Mouse (Mus musculus) kidney, embryonic 15.5 days (tissue): ENCODE results near the gene Zfp952. TPM values are rescaled to one million over a fixed set of nuclear protein-coding genes. Genes with fewer than 3 reads are reported as not detected.
A peak's percentile ranks its signal among the peaks of the same experiment; 100 is the strongest.

Experiments
- ATAC-seq: fragments of 200-750 bp; cut with Nextera tagmentation; replicated peaks from 2 replicates; pipeline ENCODE4 v1.8.0; 2017; ENCODE audit warnings: moderate TSS enrichment; ENCODE audit not compliant: low FRiP score
- H3K27ac ChIP-seq: fragments of 300-500 bp; sonication (generic); 2 replicates; pipeline ENCODE4 v1.5.1; 2015; ENCODE audit warnings: mild to moderate bottlenecking, inconsistent platforms
- H3K27me3 ChIP-seq: fragments of 300-500 bp; sonication (generic); 2 replicates; pipeline ENCODE4 v1.6.1; 2015; ENCODE audit warnings: inconsistent platforms
- H3K36me3 ChIP-seq: fragments of 300-500 bp; sonication (generic); 2 replicates; pipeline ENCODE4 v1.6.1; 2015; ENCODE audit warnings: inconsistent platforms
- H3K4me1 ChIP-seq: fragments of 300-500 bp; sonication (generic); 2 replicates; pipeline ENCODE4 v1.6.1; 2015; ENCODE audit warnings: inconsistent platforms
- H3K4me2 ChIP-seq: fragments of 300-500 bp; sonication (generic); 2 replicates; pipeline ENCODE4 v1.6.1; 2015; ENCODE audit warnings: moderate library complexity, mild to moderate bottlenecking, inconsistent platforms
- H3K4me3 ChIP-seq: fragments of 300-500 bp; sonication (generic); replicated peaks from 2 replicates; pipeline ENCODE4 v1.5.1; 2015; ENCODE audit warnings: mild to moderate bottlenecking, inconsistent platforms
- H3K9ac ChIP-seq: fragments of 300-500 bp; sonication (generic); 2 replicates; pipeline ENCODE4 v1.6.1; 2015; ENCODE audit warnings: mild to moderate bottlenecking, inconsistent platforms
- H3K9me3 ChIP-seq: fragments of 300-500 bp; sonication (generic); replicated peaks from 2 replicates; pipeline ENCODE4 v1.6.1; 2016; ENCODE audit warnings: inconsistent platforms
- WGBS: fragments of 180-500 bp; shearing (Covaris S2); methylation state at CpG from one replicate; pipeline ENCODE4 v1.1.7; 2015; ENCODE audit warnings: mixed read lengths; 5-methylcytosine and 5-hydroxymethylcytosine counted together
- polyA plus RNA-seq: library from polyadenylated mRNA; unstranded; fragments of >200 nt; fragmentation: Nextera tagmentation; extraction: Ambion mirVana; gene quantifications from 2 replicates; pipeline ENCODE4 v1.2.1, GENCODE M21; 2015

The Zfp952 gene
- polyA plus RNA-seq: 11.2 and 11.9 TPM in 2 replicates

- Histone ChIP-seq H3K4me3 (peak within 1 kb of the TSS; percentile 83), H3K27me3 (no peaks in the 10 kb centered on the region), H3K9me3 (no peaks in the 10 kb centered on the region), H3K4me2 (peak within 1 kb of the TSS; percentile 77), H3K9ac (peak within 1 kb of the TSS; percentile 63), H3K36me3 (peaks cover 26% of the 10 kb centered on the region), H3K4me1 (peaks cover 9% of the 10 kb centered on the region), H3K27ac (peak within 1 kb of the TSS; percentile 74)
- WGBS: 2% methylated on average over 21 of the region's 21 CpGs
- peak; percentile 97 for ATAC-seq
These were observed at the start of gene Zfp952 for GRCm38 (mm10) chr17:32992699-32993474. TSS of gene Zfp952 (plus strand) at chr17:32993129.

- Histone ChIP-seq H3K36me3 (no peaks in the 10 kb centered on the region), H3K4me3 (no peak overlapping the region), H3K9ac (no peak overlapping the region), H3K9me3 (no peaks in the 10 kb centered on the region), H3K4me2 (no peak overlapping the region), H3K27ac (no peak overlapping the region), H3K27me3 (no peaks in the 10 kb centered on the region), H3K4me1 (peaks cover 15% of the 10 kb centered on the region)
- no peak for ATAC-seq
- WGBS: 91% methylated on average over 3 of the region's 3 CpGs
These were observed 49.3 kb upstream of the Zfp952 start for GRCm38 (mm10) chr17:32943661-32944060.

GRCm38 (mm10) chr17:32944402-32945035, 48.4 kb upstream of the Zfp952 start:
- 67% methylated on average over 3 of the region's 3 CpGs for WGBS

GRCm38 (mm10) chr17:32946716-32947115, 46.2 kb upstream of the Zfp952 start:
- peak overlapping the region; percentile 81 for H3K4me2 ChIP-seq
- no peaks in the 10 kb centered on the region for H3K27me3 ChIP-seq
- no peaks in the 10 kb centered on the region for H3K36me3 ChIP-seq
- peak overlapping the region; percentile 84 for H3K27ac ChIP-seq
- H3K9ac ChIP-seq: peak overlapping the region; percentile 58
- H3K4me3 ChIP-seq: peak overlapping the region; percentile 66
- WGBS: 59% methylated on average over 9 of the region's 9 CpGs
- H3K4me1 ChIP-seq: peaks cover 15% of the 10 kb centered on the region
- ATAC-seq: no peak
- H3K9me3 ChIP-seq: no peaks in the 10 kb centered on the region

More at GRCm38 (mm10) chr17:32944402-32945035, 48.4 kb upstream of the Zfp952 start:
- no peak overlapping the region for H3K9ac ChIP-seq
- no peak for ATAC-seq
- H3K9me3 ChIP-seq: no peaks in the 10 kb centered on the region
- H3K4me2 ChIP-seq: no peak overlapping the region
- H3K4me1 ChIP-seq: peaks cover 15% of the 10 kb centered on the region
- H3K27ac ChIP-seq: no peak overlapping the region
- no peaks in the 10 kb centered on the region for H3K36me3 ChIP-seq
- no peak overlapping the region for H3K4me3 ChIP-seq
- H3K27me3 ChIP-seq: no peaks in the 10 kb centered on the region

GRCm38 (mm10) chr17:32947215-32947914, 45.6 kb upstream of the Zfp952 start, which contains the start of gene Cyp4f13:
TSS of gene Cyp4f13 (minus strand) at chr17:32947402.
- peak; percentile 99 for ATAC-seq
- 22% methylated on average over 12 of the region's 12 CpGs for WGBS

GRCm38 (mm10) chr17:32950136-32950535, 42.8 kb upstream of the Zfp952 start:
- Histone ChIP-seq H3K9me3 (no peaks in the 10 kb centered on the region), H3K9ac (no peak overlapping the region), H3K27ac (no peak overlapping the region), H3K4me2 (no peak overlapping the region), H3K36me3 (no peaks in the 10 kb centered on the region), H3K4me3 (no peak overlapping the region), H3K27me3 (no peaks in the 10 kb centered on the region), H3K4me1 (peaks cover 15% of the 10 kb centered on the region)
- no peak for ATAC-seq
- 84% methylated on average over 3 of the region's 3 CpGs for WGBS

More at GRCm38 (mm10) chr17:32947215-32947914, 45.6 kb upstream of the Zfp952 start, which contains the start of gene Cyp4f13:
- Histone ChIP-seq H3K4me3 (peak within 1 kb of the TSS; percentile 66), H3K4me2 (peak within 1 kb of the TSS; percentile 81), H3K9me3 (no peaks in the 10 kb centered on the region), H3K27ac (peak within 1 kb of the TSS; percentile 84), H3K4me1 (peaks cover 15% of the 10 kb centered on the region), H3K36me3 (no peaks in the 10 kb centered on the region), H3K9ac (peak within 1 kb of the TSS; percentile 58), H3K27me3 (no peaks in the 10 kb centered on the region)

GRCm38 (mm10) chr17:32951006-32951405, 41.9 kb upstream of the Zfp952 start:
- H3K27ac ChIP-seq: no peak overlapping the region
- no peaks in the 10 kb centered on the region for H3K9me3 ChIP-seq
- no peak for ATAC-seq
- H3K9ac ChIP-seq: no peak overlapping the region
- no peaks in the 10 kb centered on the region for H3K36me3 ChIP-seq
- H3K4me2 ChIP-seq: no peak overlapping the region
- peaks cover 15% of the 10 kb centered on the region for H3K4me1 ChIP-seq
- H3K27me3 ChIP-seq: no peaks in the 10 kb centered on the region
- 81% methylated on average over 11 of the region's 11 CpGs for WGBS
- no peak overlapping the region for H3K4me3 ChIP-seq

GRCm38 (mm10) chr17:32951441-32951840, 41.5 kb upstream of the Zfp952 start:
- H3K9me3 ChIP-seq: no peaks in the 10 kb centered on the region

GRCm38 (mm10) chr17:32965253-32965622, 27.7 kb upstream of the Zfp952 start:
- Histone ChIP-seq H3K4me2 (peak overlapping the region; percentile 81), H3K9ac (peak overlapping the region; percentile 62), H3K27me3 (no peaks in the 10 kb centered on the region), H3K36me3 (no peaks in the 10 kb centered on the region), H3K4me3 (peak overlapping the region; percentile 89), H3K4me1 (peaks cover 16% of the 10 kb centered on the region), H3K9me3 (no peaks in the 10 kb centered on the region), H3K27ac (peak overlapping the region; percentile 96)
- whole genome bisulfite sequencing: under 1% methylated on average over 14 of the region's 14 CpGs
- peak; percentile 55 for ATAC-seq

More at GRCm38 (mm10) chr17:32951441-32951840, 41.5 kb upstream of the Zfp952 start:
- WGBS: 30% methylated on average over 16 of the region's 16 CpGs
- Histone ChIP-seq H3K36me3 (no peaks in the 10 kb centered on the region), H3K27me3 (no peaks in the 10 kb centered on the region), H3K4me2 (0 out of 2 replicates have a peak overlapping the region, but pooled peaks have one; percentile 19), H3K4me3 (no peak overlapping the region), H3K27ac (no peak overlapping the region), H3K9ac (no peak overlapping the region), H3K4me1 (peaks cover 12% of the 10 kb centered on the region)
- ATAC-seq: no peak

GRCm38 (mm10) chr17:32965623-32966290, 27.2 kb upstream of the Zfp952 start, which contains the start of gene Zfp472:
TSS of gene Zfp472 (plus strand) at chr17:32965814.
- H3K9me3 ChIP-seq: no peaks in the 10 kb centered on the region
- H3K27me3 ChIP-seq: no peaks in the 10 kb centered on the region
- H3K27ac ChIP-seq: peak within 1 kb of the TSS; percentile 96
- ATAC-seq: peak; percentile 99
- under 1% methylated on average over 33 of the region's 33 CpGs for WGBS
- H3K4me2 ChIP-seq: peak within 1 kb of the TSS; percentile 81
- no peaks in the 10 kb centered on the region for H3K36me3 ChIP-seq
- H3K9ac ChIP-seq: peak within 1 kb of the TSS; percentile 75
- H3K4me1 ChIP-seq: peaks cover 16% of the 10 kb centered on the region
- H3K4me3 ChIP-seq: peak within 1 kb of the TSS; percentile 89

GRCm38 (mm10) chr17:32981361-32981760, 11.6 kb upstream of the Zfp952 start:
- ATAC-seq: no peak

More at GRCm38 (mm10) chr17:32981361-32981760, 11.6 kb upstream of the Zfp952 start:
- Histone ChIP-seq H3K4me2 (no peak overlapping the region), H3K4me1 (no peaks in the 10 kb centered on the region), H3K9ac (no peak overlapping the region), H3K27me3 (no peaks in the 10 kb centered on the region), H3K9me3 (no peaks in the 10 kb centered on the region; the same call in 1 of the 2 replicates), H3K4me3 (no peak overlapping the region), H3K36me3 (peaks cover 46% of the 10 kb centered on the region), H3K27ac (no peak overlapping the region)
- WGBS: 80% methylated on average over 4 of the region's 4 CpGs
